Mouse (Mus musculus) limb, embryonic 12.5 days (tissue): ENCODE data around the gene Kdm2b. TPM values are rescaled to one million over a fixed set of nuclear protein-coding genes. Genes with fewer than 3 reads are reported as not detected.

Experiments
- ATAC-seq: fragments of 200-750 bp; cut with Nextera tagmentation; 2 replicates; pipeline ENCODE4 v1.8.0; 2017; ENCODE audit warnings: low read depth, moderate TSS enrichment; ENCODE audit not compliant: insufficient number of reproducible peaks, insufficient read depth, low FRiP score, low TSS enrichment
- H3K27ac ChIP-seq: fragments of 300-500 bp; sonication (generic); 2 replicates; pipeline ENCODE4 v1.5.1; 2016; ENCODE audit warnings: mild to moderate bottlenecking, moderate library complexity
- H3K27me3 ChIP-seq: fragments of 300-500 bp; sonication (generic); 2 replicates; pipeline ENCODE4 v1.6.1; 2016; ENCODE audit warnings: mild to moderate bottlenecking, moderate library complexity
- H3K36me3 ChIP-seq: fragments of 300-500 bp; sonication (generic); 2 replicates; pipeline ENCODE4 v1.6.1; 2016; ENCODE audit warnings: mild to moderate bottlenecking, moderate library complexity
- H3K4me1 ChIP-seq: fragments of 300-500 bp; sonication (generic); replicated peaks from 2 replicates; pipeline ENCODE4 v1.6.1; 2016
- H3K4me2 ChIP-seq: fragments of 300-500 bp; sonication (generic); 2 replicates; pipeline ENCODE4 v1.6.1; 2016; ENCODE audit warnings: mild to moderate bottlenecking, moderate library complexity
- H3K4me3 ChIP-seq: fragments of 300-500 bp; sonication (generic); replicated peaks from 2 replicates; pipeline ENCODE4 v1.5.1; 2016; ENCODE audit warnings: mild to moderate bottlenecking
- H3K9ac ChIP-seq: fragments of 300-500 bp; sonication (generic); replicated peaks from 2 replicates; pipeline ENCODE4 v1.6.1; 2016; ENCODE audit warnings: mild to moderate bottlenecking, moderate library complexity
- H3K9me3 ChIP-seq: fragments of 300-500 bp; sonication (generic); 2 replicates; pipeline ENCODE4 v1.6.1; 2016; ENCODE audit warnings: mild to moderate bottlenecking, moderate library complexity
- WGBS: fragments of 180-500 bp; shearing (Covaris S2); methylation state at CpG from one replicate; pipeline ENCODE4 v1.1.7; 2016; 5-methylcytosine and 5-hydroxymethylcytosine counted together
- polyA plus RNA-seq: library from polyadenylated mRNA; unstranded; fragments of >200 nt; fragmentation: Nextera tagmentation; extraction: Ambion mirVana; gene quantifications from 2 replicates; pipeline ENCODE4 v1.2.1, GENCODE M21; 2016

Kdm2b gene
- polyA plus RNA-seq, 1 experiment from 2014 or later, result 85.5 TPM

DNA sequence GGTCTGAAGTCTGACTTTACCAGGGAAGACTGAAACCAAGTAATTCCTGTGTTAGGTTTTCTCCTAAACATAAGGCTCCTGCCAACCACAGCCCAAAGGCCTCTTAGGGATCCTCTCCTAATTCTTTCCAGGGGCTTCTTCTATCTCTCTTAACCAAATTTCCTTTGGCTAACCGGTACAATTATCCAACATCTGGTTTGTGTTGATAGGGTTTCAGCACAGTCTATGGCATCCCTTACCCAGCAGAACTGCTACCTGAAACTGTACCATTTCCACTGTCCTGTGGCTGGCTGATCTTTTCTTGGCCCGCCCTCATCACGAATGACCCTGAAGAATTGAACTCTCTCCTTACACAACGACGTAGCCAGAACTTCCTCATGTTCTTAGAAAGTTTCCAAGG lies 86.5 kb downstream of the Kdm2b start:
- H3K4me3 ChIP-seq, result no peak overlapping the region
- H3K4me2 ChIP-seq, result no peak overlapping the region
- no peak for ATAC-seq
- no peaks in the 10 kb centered on the region for H3K36me3 ChIP-seq
- no peaks in the 10 kb centered on the region for H3K9me3 ChIP-seq
- no peak overlapping the region for H3K27ac ChIP-seq
- no peaks in the 10 kb centered on the region for H3K27me3 ChIP-seq
- H3K9ac ChIP-seq, result no peak overlapping the region
- peaks cover 10% of the 10 kb centered on the region for H3K4me1 ChIP-seq
- 63% methylated on average over 5 of the region's 5 CpGs for WGBS

- no peak overlapping the region for H3K4me3 ChIP-seq
- H3K27me3 ChIP-seq, result no peaks in the 10 kb centered on the region
- H3K36me3 ChIP-seq, result no peaks in the 10 kb centered on the region
- WGBS, result 86% methylated on average over 6 of the region's 6 CpGs
- H3K4me2 ChIP-seq, result no peak overlapping the region
- peaks cover 18% of the 10 kb centered on the region for H3K4me1 ChIP-seq
- H3K27ac ChIP-seq, result no peak overlapping the region
- no peaks in the 10 kb centered on the region for H3K9me3 ChIP-seq
- no peak overlapping the region for H3K9ac ChIP-seq
- ATAC-seq, result no peak
Observed at GRCm38 (mm10) chr5:122902228-122902627, 87.4 kb downstream of the Kdm2b start.

DNA sequence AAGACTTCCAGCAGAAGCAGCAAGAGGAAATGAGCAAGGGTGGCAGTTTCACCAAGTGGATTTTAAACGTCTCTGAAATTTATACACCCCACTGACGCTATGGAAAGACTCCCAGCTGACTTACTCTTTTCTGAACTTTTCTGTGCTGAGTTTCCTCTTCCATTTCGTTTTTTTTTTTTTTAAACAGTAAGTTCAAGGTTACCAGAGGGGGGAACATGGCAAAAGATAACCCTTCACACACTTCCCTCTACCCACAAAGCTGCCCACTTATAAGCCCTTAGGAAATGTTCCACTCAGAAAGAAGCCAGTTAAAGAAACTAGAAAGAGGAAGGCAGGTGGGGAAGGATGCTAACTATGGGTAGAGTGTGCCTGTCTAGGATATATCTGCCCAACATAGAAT lies 88.0 kb downstream of the Kdm2b start:
- Histone ChIP-seq H3K4me3 (no peak overlapping the region), H3K4me1 (peaks cover 18% of the 10 kb centered on the region), H3K4me2 (no peak overlapping the region), H3K27ac (no peak overlapping the region), H3K9me3 (no peaks in the 10 kb centered on the region), H3K27me3 (no peaks in the 10 kb centered on the region), H3K9ac (no peak overlapping the region), H3K36me3 (no peaks in the 10 kb centered on the region)
- ATAC-seq, result no peak
- WGBS, result 53% methylated on average over 3 of the region's 3 CpGs

DNA sequence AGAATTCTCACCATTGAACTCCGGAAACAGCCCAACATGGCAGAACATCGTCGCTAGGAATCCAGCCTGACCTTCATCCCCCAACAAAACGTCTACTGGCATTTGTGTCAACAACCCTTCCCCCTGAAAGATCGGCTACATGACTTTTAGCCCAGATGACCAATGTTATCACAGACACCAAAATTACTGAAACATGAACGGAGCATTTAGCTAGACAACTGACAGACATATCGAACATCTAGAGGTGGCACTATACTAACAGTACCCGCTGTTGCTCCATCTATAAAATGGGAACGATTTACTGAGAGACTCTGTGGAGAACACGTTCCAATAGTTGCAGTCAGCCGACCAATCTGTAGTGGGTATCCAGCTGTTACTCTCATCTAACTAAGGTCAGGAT lies 88.4 kb downstream of the Kdm2b start:
- Histone ChIP-seq H3K9me3 (no peaks in the 10 kb centered on the region), H3K36me3 (no peaks in the 10 kb centered on the region), H3K9ac (peak overlapping the region; percentile 97), H3K4me2 (peak overlapping the region; percentile 70), H3K4me3 (peak overlapping the region; percentile 89; the same call in 1 of the 2 replicates), H3K27ac (peak overlapping the region; percentile 95), H3K27me3 (no peaks in the 10 kb centered on the region), H3K4me1 (peaks cover 18% of the 10 kb centered on the region)
- ATAC-seq, result no peak
- 51% methylated on average over 11 of the region's 11 CpGs for WGBS

GRCm38 (mm10) chr5:122900558-122901171 lies 89.0 kb downstream of the Kdm2b start:
- Histone ChIP-seq H3K27ac (peak overlapping the region; percentile 95), H3K9ac (peak overlapping the region; percentile 97), H3K4me2 (peak overlapping the region; percentile 70), H3K27me3 (no peaks in the 10 kb centered on the region), H3K36me3 (no peaks in the 10 kb centered on the region), H3K9me3 (no peaks in the 10 kb centered on the region), H3K4me3 (peak overlapping the region; percentile 89), H3K4me1 (peaks cover 18% of the 10 kb centered on the region)
- peak; percentile 61 for ATAC-seq
- 2% methylated on average over 33 of the region's 33 CpGs for WGBS

GRCm38 (mm10) chr5:122899777-122900557 lies 89.7 kb downstream of the Kdm2b start:
- ATAC-seq, result peak; percentile 99
- H3K9me3 ChIP-seq, result no peaks in the 10 kb centered on the region
- H3K27me3 ChIP-seq, result no peaks in the 10 kb centered on the region
- peak overlapping the region; percentile 89 for H3K4me3 ChIP-seq
- H3K36me3 ChIP-seq, result no peaks in the 10 kb centered on the region
- H3K9ac ChIP-seq, result peak overlapping the region; percentile 97
- peak overlapping the region; percentile 95 for H3K27ac ChIP-seq
- under 1% methylated on average over 88 of the region's 120 CpGs for WGBS
- H3K4me2 ChIP-seq, result peak overlapping the region; percentile 70
- H3K4me1 ChIP-seq, result peaks cover 24% of the 10 kb centered on the region

- 2% methylated on average over 45 of the region's 45 CpGs for WGBS
Observed at GRCm38 (mm10) chr5:122898963-122899776, 90.5 kb downstream of the Kdm2b start.

GRCm38 (mm10) chr5:122898153-122898552 lies 91.5 kb downstream of the Kdm2b start:
- ATAC-seq, result no peak
- WGBS, result 76% methylated on average over 6 of the region's 6 CpGs
- peak overlapping the region; percentile 89 for H3K4me3 ChIP-seq
- H3K9me3 ChIP-seq, result no peaks in the 10 kb centered on the region
- no peak overlapping the region for H3K27ac ChIP-seq
- H3K27me3 ChIP-seq, result no peaks in the 10 kb centered on the region
- H3K36me3 ChIP-seq, result no peaks in the 10 kb centered on the region
- H3K4me1 ChIP-seq, result peaks cover 28% of the 10 kb centered on the region
- peak overlapping the region; percentile 70 for H3K4me2 ChIP-seq
- H3K9ac ChIP-seq, result no peak overlapping the region

More at GRCm38 (mm10) chr5:122898963-122899776, 90.5 kb downstream of the Kdm2b start:
- peaks cover 28% of the 10 kb centered on the region for H3K4me1 ChIP-seq
- H3K4me2 ChIP-seq, result peak overlapping the region; percentile 70
- peak overlapping the region; percentile 89 for H3K4me3 ChIP-seq
- no peaks in the 10 kb centered on the region for H3K27me3 ChIP-seq
- H3K9me3 ChIP-seq, result no peaks in the 10 kb centered on the region
- peak overlapping the region; percentile 95 for H3K27ac ChIP-seq
- no peaks in the 10 kb centered on the region for H3K36me3 ChIP-seq
- ATAC-seq, result no peak
- peak overlapping the region; percentile 97 for H3K9ac ChIP-seq

- Histone ChIP-seq H3K9ac (no peak overlapping the region), H3K27me3 (no peaks in the 10 kb centered on the region), H3K4me1 (peaks cover 28% of the 10 kb centered on the region), H3K36me3 (peaks cover 5% of the 10 kb centered on the region), H3K9me3 (no peaks in the 10 kb centered on the region), H3K27ac (no peak overlapping the region), H3K4me3 (no peak overlapping the region), H3K4me2 (no peak overlapping the region)
- 79% methylated on average over 4 of the region's 4 CpGs for WGBS
- ATAC-seq, result no peak
Observed at GRCm38 (mm10) chr5:122894821-122895220, 94.8 kb downstream of the Kdm2b start.

- Histone ChIP-seq H3K4me3 (no peak overlapping the region), H3K9me3 (no peaks in the 10 kb centered on the region), H3K36me3 (peaks cover 5% of the 10 kb centered on the region), H3K27ac (no peak overlapping the region), H3K9ac (no peak overlapping the region), H3K27me3 (no peaks in the 10 kb centered on the region), H3K4me2 (no peak overlapping the region), H3K4me1 (peaks cover 30% of the 10 kb centered on the region)
- ATAC-seq, result no peak
- 93% methylated on average over 5 of the region's 5 CpGs for WGBS
Observed at GRCm38 (mm10) chr5:122894007-122894637, 95.5 kb downstream of the Kdm2b start.

DNA sequence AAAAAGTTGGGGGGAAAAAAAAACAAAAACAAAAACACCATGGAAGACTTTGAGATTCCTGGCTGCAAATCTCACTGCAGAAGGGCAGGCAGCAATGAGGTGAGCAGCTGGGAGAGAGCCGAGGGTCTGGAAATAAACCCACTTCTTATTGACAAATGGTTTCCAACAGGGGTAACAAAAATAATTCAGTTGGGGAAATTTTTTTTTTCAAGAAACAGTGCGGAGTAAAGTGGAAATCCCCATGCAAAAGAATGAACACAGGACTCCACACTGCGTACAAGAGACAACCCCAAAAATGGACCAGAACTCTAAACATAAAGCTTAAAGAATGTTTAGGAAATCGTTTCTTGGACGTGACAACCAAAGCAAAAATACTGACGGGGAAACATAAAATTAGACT lies 96.4 kb downstream of the Kdm2b start:
- Histone ChIP-seq H3K4me2 (no peak overlapping the region), H3K27me3 (no peaks in the 10 kb centered on the region), H3K4me1 (peaks cover 26% of the 10 kb centered on the region), H3K36me3 (peaks cover 8% of the 10 kb centered on the region), H3K4me3 (no peak overlapping the region), H3K27ac (no peak overlapping the region), H3K9ac (no peak overlapping the region), H3K9me3 (no peaks in the 10 kb centered on the region)
- no peak for ATAC-seq
- 94% methylated on average over 6 of the region's 6 CpGs for WGBS
